Mouse (Mus musculus): ENCODE measurements at regions not wholly inside any gene's neighbourhood (a gene's known extent, or its start where the extent isn't known, plus 50 kb on each side); places are given as distances from the start of the nearest gene placed in this dataset.

DNA sequence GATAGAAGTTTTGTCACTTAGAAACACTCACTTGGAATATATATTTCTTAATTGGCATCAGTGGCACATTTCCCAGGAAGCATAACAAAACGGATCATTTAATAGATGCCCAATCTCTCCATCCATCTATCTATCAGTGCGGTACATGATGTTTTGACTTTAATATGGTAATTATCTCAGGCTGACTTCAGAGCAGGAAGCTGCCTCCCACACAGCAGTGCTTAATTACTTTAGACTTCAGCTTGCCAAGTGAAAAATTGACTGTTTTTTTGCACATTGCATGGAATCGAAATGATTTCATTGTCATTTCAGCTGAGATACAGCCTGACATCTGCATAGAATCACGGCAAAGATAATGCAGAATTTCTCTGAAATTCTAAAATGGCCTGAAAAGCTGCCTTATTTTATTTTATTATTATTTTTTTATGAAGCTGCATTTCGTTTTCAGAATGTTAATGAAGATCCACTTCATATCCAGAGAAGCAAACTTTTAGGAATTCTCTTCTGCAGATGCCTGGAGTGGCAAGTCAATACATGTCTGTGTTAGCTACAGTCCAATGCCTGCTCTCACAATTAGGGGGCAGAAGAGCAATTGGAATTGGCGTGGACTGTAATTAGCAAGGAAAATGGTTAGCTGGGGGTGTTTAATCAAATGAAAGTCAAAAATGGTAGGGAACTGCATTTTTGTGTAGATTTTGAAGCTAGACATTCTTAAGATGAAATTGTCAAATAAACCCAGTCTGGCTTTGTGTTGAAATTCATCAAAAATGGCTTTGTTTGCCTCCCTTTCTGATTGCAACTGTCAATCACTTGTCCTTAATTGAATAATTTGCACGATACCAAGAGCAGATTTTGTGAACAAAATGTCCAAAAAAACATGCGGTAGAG is 240.3 kb downstream of the Ttll7 start:
- no peak overlapping the region for H3K27ac ChIP-seq (ENCODE audit: control insufficient read depth, low read depth, low read length)
- H3K9me3 ChIP-seq (replicated peaks; ENCODE audit: insufficient read depth, low read length): no peaks in the 10 kb centered on the region
- DNase-seq (ENCODE audit: low read depth, low spot score): no peak
- H3K27me3 ChIP-seq (ENCODE audit: control insufficient read depth in 1 of 2, insufficient read depth in 2 of 2, low read length in 2 of 2): no peaks in the 10 kb centered on the region
- TF ChIP-seq EP300 (IDR thresholded peaks at IDR 0.05; ENCODE audit: low read depth in 1 of 2, low read length in 2 of 2): no peak
- H3K4me1 ChIP-seq (ENCODE audit: control insufficient read depth in 1 of 2, insufficient read depth in 2 of 2, low read length in 2 of 2): no peaks in the 10 kb centered on the region
- no peak overlapping the region for H3K9ac ChIP-seq (ENCODE audit: control insufficient read depth, low read depth, low read length, poor library complexity, severe bottlenecking)
- H3K4me3 ChIP-seq (ENCODE audit: control insufficient read depth in 1 of 2, insufficient read depth in 1 of 2, low read depth in 2 of 2, low read length in 2 of 2): no peak overlapping the region
- H3K79me2 ChIP-seq (ENCODE audit: control insufficient read depth, insufficient read depth, low read length, poor library complexity): no peaks in the 10 kb centered on the region
- no peaks in the 10 kb centered on the region for H3K36me3 ChIP-seq (ENCODE audit: control insufficient read depth in 1 of 2, insufficient read depth in 2 of 2, low read length in 2 of 2)

GRCm38 (mm10) chr3:147093076-147093380 is 240.9 kb downstream of the Ttll7 start:
- no peak for DNase-seq (ENCODE audit: low read depth, low spot score)
- H3K27me3 ChIP-seq (ENCODE audit: control insufficient read depth in 1 of 2, insufficient read depth in 2 of 2, low read length in 2 of 2): no peaks in the 10 kb centered on the region
- H3K4me1 ChIP-seq (ENCODE audit: control insufficient read depth in 1 of 2, insufficient read depth in 2 of 2, low read length in 2 of 2): no peaks in the 10 kb centered on the region
- no peak overlapping the region for H3K27ac ChIP-seq (ENCODE audit: control insufficient read depth, low read depth, low read length)
- H3K36me3 ChIP-seq (ENCODE audit: control insufficient read depth in 1 of 2, insufficient read depth in 2 of 2, low read length in 2 of 2): no peaks in the 10 kb centered on the region
- TF ChIP-seq EP300 (IDR thresholded peaks at IDR 0.05; ENCODE audit: low read depth in 1 of 2, low read length in 2 of 2) (no peak), TAL1 (IDR thresholded peaks at IDR 0.05; ENCODE audit: low read length) (no peak), ZC3H11A (IDR thresholded peaks at IDR 0.05; ENCODE audit: low read depth, low read length) (no peak), BHLHE40 (IDR thresholded peaks at IDR 0.05; ENCODE audit: borderline replicate concordance, low read depth, low read length) (no peak), POLR2A (IDR thresholded peaks at IDR 0.05; ENCODE audit: control insufficient read depth in 1 of 2, insufficient read depth in 1 of 2, low read depth in 1 of 2, low read length in 2 of 2, poor library complexity in 1 of 2) (no peak), ZNF384 (IDR thresholded peaks at IDR 0.05; ENCODE audit: low read depth, low read length) (no peak), KAT2A (conservative IDR thresholded peaks at IDR 0.05; ENCODE audit: low read depth, low read length) (no peak), SIN3A (IDR thresholded peaks at IDR 0.05; ENCODE audit: low read length) (no peak), POLR2AphosphoS5 (IDR thresholded peaks at IDR 0.05; ENCODE audit: borderline replicate concordance, low read depth, low read length) (no peak)
- H3K4me3 ChIP-seq (ENCODE audit: control insufficient read depth in 1 of 2, insufficient read depth in 1 of 2, low read depth in 2 of 2, low read length in 2 of 2): no peak overlapping the region
- H3K9me3 ChIP-seq (replicated peaks; ENCODE audit: insufficient read depth, low read length): no peaks in the 10 kb centered on the region
- H3K9ac ChIP-seq (ENCODE audit: control insufficient read depth, low read depth, low read length, poor library complexity, severe bottlenecking): no peak overlapping the region
- no peaks in the 10 kb centered on the region for H3K79me2 ChIP-seq (ENCODE audit: control insufficient read depth, insufficient read depth, low read length, poor library complexity)

GRCm38 (mm10) chr3:147096179-147096578 is 244.0 kb downstream of the Ttll7 start:
- H3K4me1 ChIP-seq (ENCODE audit: control insufficient read depth in 1 of 2, insufficient read depth in 2 of 2, low read length in 2 of 2): no peaks in the 10 kb centered on the region
- no peaks in the 10 kb centered on the region for H3K27me3 ChIP-seq (ENCODE audit: control insufficient read depth in 1 of 2, insufficient read depth in 2 of 2, low read length in 2 of 2)
- H3K36me3 ChIP-seq (ENCODE audit: control insufficient read depth in 1 of 2, insufficient read depth in 2 of 2, low read length in 2 of 2): no peaks in the 10 kb centered on the region
- no peaks in the 10 kb centered on the region for H3K9me3 ChIP-seq (replicated peaks; ENCODE audit: insufficient read depth, low read length)
- no peak for TF ChIP-seq MAX (IDR thresholded peaks at IDR 0.05; ENCODE audit: low read length)
- TF ChIP-seq GATA1 (IDR thresholded peaks at IDR 0.05; ENCODE audit: low read depth, low read length): no peak
- no peak for TF ChIP-seq USF1 (IDR thresholded peaks at IDR 0.05; ENCODE audit: low read depth, low read length)
- TF ChIP-seq JUND (IDR thresholded peaks at IDR 0.05; ENCODE audit: low read depth, low read length): no peak
- TF ChIP-seq SIN3A (IDR thresholded peaks at IDR 0.05; ENCODE audit: low read length): no peak
- H3K9ac ChIP-seq (ENCODE audit: control insufficient read depth, low read depth, low read length, poor library complexity, severe bottlenecking): no peak overlapping the region
- H3K4me3 ChIP-seq (ENCODE audit: control insufficient read depth in 1 of 2, insufficient read depth in 1 of 2, low read depth in 2 of 2, low read length in 2 of 2): no peak overlapping the region
- no peak overlapping the region for H3K27ac ChIP-seq (ENCODE audit: control insufficient read depth, low read depth, low read length)
- no peak for DNase-seq (ENCODE audit: low read depth, low spot score)
- no peaks in the 10 kb centered on the region for H3K79me2 ChIP-seq (ENCODE audit: control insufficient read depth, insufficient read depth, low read length, poor library complexity)

Measured in MEL (cell line).